Mouse (Mus musculus) thymus, adult 2 months (tissue): ENCODE data around the gene Ears2. TPM values are rescaled to one million over a fixed set of nuclear protein-coding genes. Genes with fewer than 3 reads are reported as not detected.

Experiments
- DNase-seq: peaks from one replicate; pipeline ENCODE4 v3.0.0; 2021
- H3K27ac ChIP-seq: fragments of 200-500 bp; 2 replicates; pipeline ENCODE4 v1.5.1; 2012; ENCODE audit warnings: low read length, control low read depth; ENCODE audit not compliant: control insufficient read depth, insufficient read depth
- H3K27me3 ChIP-seq: fragments of 200-500 bp; 2 replicates; pipeline ENCODE4 v1.6.1; 2012; ENCODE audit warnings: mild to moderate bottlenecking, low read length, moderate library complexity, mixed read lengths; ENCODE audit not compliant: control insufficient read depth, insufficient read depth
- H3K36me3 ChIP-seq: fragments of 200-500 bp; 2 replicates; pipeline ENCODE4 v1.6.1; 2012; ENCODE audit warnings: mild to moderate bottlenecking, low read length, moderate library complexity; ENCODE audit not compliant: control insufficient read depth, insufficient read depth
- H3K4me1 ChIP-seq: fragments of 200-500 bp; replicated peaks from 2 replicates; pipeline ENCODE4 v1.6.1; 2012; ENCODE audit warnings: low read length; ENCODE audit not compliant: control insufficient read depth, insufficient read depth
- H3K4me3 ChIP-seq: fragments of 200-500 bp; 2 replicates; pipeline ENCODE4 v1.5.1; 2012; ENCODE audit warnings: mild to moderate bottlenecking, low read length, control low read depth, moderate library complexity; ENCODE audit not compliant: control insufficient read depth, insufficient read depth
- CTCF ChIP-seq: fragments of 200-500 bp; IDR thresholded peaks from 2 replicates; pipeline ENCODE4 v1.5.1; 2012; ENCODE audit warnings: mild to moderate bottlenecking, control low read depth, low read length, moderate library complexity, borderline replicate concordance; ENCODE audit not compliant: control insufficient read depth, poor library complexity, insufficient read depth; ENCODE audit errors: extremely low read depth
- POLR2A ChIP-seq: fragments of 200-500 bp; IDR thresholded peaks from 2 replicates; pipeline ENCODE4 v1.6.1; 2012; ENCODE audit warnings: mild to moderate bottlenecking, low read length, control low read depth, moderate library complexity; ENCODE audit not compliant: control insufficient read depth, poor library complexity, insufficient read depth; ENCODE audit errors: extremely low read depth
- WGBS: fragments of 180-500 bp; shearing (Covaris S2); methylation state at CpG from one replicate; pipeline ENCODE4 v1.1.7; 2018; 5-methylcytosine and 5-hydroxymethylcytosine counted together
- polyA plus RNA-seq: library from polyadenylated mRNA; depleted of rRNA; stranded (reverse); fragments of >200 nt; gene quantifications from 2 replicates; pipeline ENCODE4 v1.2.3, GENCODE M21; 2012; rRNA removed

Gene Ears2
- polyA plus RNA-seq, 1 experiment = 9.6 TPM

DNA sequence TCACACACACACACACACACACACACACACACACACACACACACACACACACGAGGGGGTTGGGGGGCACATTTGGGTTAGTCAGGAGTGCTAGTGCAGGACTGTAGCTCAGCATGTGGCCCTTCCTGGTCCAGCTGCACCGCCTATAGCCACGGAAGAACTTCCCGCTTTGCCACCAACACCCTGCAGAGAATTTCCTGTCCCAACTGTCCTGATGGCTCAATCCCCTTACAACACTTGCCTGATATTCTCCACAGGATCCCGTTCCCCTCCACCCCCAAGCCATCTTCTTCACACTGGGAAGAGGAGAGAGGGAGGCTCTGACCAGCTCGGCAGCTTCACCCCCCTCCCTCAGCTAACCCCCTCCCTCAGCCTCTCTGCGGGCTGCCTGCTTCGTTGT, 66.7 kb downstream of the Ears2 start:
- 90% methylated on average over 8 of the region's 8 CpGs for WGBS

DNA sequence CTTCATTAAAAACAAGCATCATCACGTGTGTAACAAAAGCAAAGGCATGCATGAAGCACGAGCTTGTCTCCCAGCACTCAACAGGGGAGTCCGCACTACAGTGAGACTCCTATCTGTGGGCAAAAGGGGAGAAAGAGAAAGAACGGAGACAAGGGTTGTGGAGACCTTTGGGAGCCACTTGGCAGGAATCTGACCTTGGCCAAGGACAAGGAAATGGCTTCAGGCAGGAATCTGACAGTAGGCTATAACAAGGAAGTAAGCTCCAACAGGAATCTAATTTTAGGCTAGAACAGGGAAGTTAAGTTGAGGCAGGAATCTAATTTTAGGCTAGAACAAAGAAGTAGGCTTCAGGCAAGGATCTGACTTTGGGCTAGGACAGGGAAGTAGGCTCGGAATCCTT, 71.1 kb downstream of the Ears2 start:
- no peak overlapping the region for H3K4me3 ChIP-seq
- 97% methylated on average over 5 of the region's 5 CpGs for WGBS
- no peaks in the 10 kb centered on the region for H3K27me3 ChIP-seq
- TF ChIP-seq POLR2A (no peak), CTCF (no peak)
- DNase-seq = no peak
- H3K27ac ChIP-seq = no peak overlapping the region
- H3K4me1 ChIP-seq = no peaks in the 10 kb centered on the region
- H3K36me3 ChIP-seq = no peaks in the 10 kb centered on the region

More for the DNA sequence above, 66.7 kb downstream of the Ears2 start:
- H3K27ac ChIP-seq = no peak overlapping the region
- no peaks in the 10 kb centered on the region for H3K4me1 ChIP-seq
- DNase-seq = no peak
- TF ChIP-seq CTCF = no peak
- no peak for TF ChIP-seq POLR2A
- H3K27me3 ChIP-seq = no peaks in the 10 kb centered on the region
- no peak overlapping the region for H3K4me3 ChIP-seq
- no peaks in the 10 kb centered on the region for H3K36me3 ChIP-seq

Other genes with a start within 250 kb of the Ears2 start
- gene Scnn1b, start 202.2 kb downstream of the Ears2 start, polyA plus RNA-seq = 0.52 and 1.1 TPM in 2 replicates
- 14.1 and 15.2 TPM in 2 replicates for gene Cog7, start 85.6 kb downstream of the Ears2 start, polyA plus RNA-seq
- gene Gga2, start 46.0 kb downstream of the Ears2 start, polyA plus RNA-seq = 35.4 and 51.1 TPM in 2 replicates
- 34.3 and 35.1 TPM in 2 replicates for gene Ubfd1, start 88 bp downstream of the Ears2 start, polyA plus RNA-seq
- 361 and 467 TPM in 2 replicates for gene Ndufab1, start 34.6 kb upstream of the Ears2 start, polyA plus RNA-seq
- 5.9 and 6.1 TPM in 2 replicates for gene Palb2, start 65.7 kb upstream of the Ears2 start, polyA plus RNA-seq
- gene Dctn5, start 65.8 kb upstream of the Ears2 start, polyA plus RNA-seq = 99.5 and 130 TPM in 2 replicates
- gene Plk1, start 92.2 kb upstream of the Ears2 start, polyA plus RNA-seq = 71.8 and 93.5 TPM in 2 replicates
- gene Ern2, start 118.9 kb upstream of the Ears2 start, polyA plus RNA-seq = 0.11 and 0.17 TPM in 2 replicates
- 5.5 and 5.7 TPM in 2 replicates for gene Chp2, start 152.2 kb upstream of the Ears2 start, polyA plus RNA-seq
- gene Prkcb, start 221.5 kb upstream of the Ears2 start, polyA plus RNA-seq = 242 and 247 TPM in 2 replicates